12 mouse cellular contexts compared by ENCODE assay signal in genomic region chr15:77332272-77332991, GRCm38 (mm10). TPM values are rescaled to one million over a fixed set of nuclear protein-coding genes. Genes with fewer than 3 reads are reported as not detected.
DNase-seq lines count a peak whose midpoint lies in the region; ATAC-seq and TF ChIP-seq lines count a peak whose summit lies in the region.
"Had no signal": no experiment of that assay in that cellular context is flagged by ENCODE, and none has a peak within 500 bp of the region (broad histone marks: within the 10 kb centered on the region; RNA-seq: fewer than 3 reads in every experiment).

No protein-coding gene starts in this region.

- no peak overlapping the region; the same call in 1 of the 2 replicates for H3K27ac ChIP-seq in forebrain, postnatal 0 days (ENCODE audit: low read depth, low read length)
- H3K27ac ChIP-seq in forebrain, embryonic 12.5 days: no peak overlapping the region
- H3K27ac ChIP-seq in ES-Bruce4 (ENCODE audit: insufficient read depth, low read length): no peak overlapping the region
- peak overlapping the region; percentile 78 for H3K27ac ChIP-seq in embryonic fibroblast, embryonic 13.5 days (ENCODE audit: insufficient read depth, low read length)
- H3K27ac ChIP-seq in thymus, adult 2 months (ENCODE audit: control insufficient read depth, insufficient read depth, low read length): no peak overlapping the region
- H3K27ac ChIP-seq: forebrain, embryonic 13.5 days; macrophage had no signal

- no peak for TF ChIP-seq POLR2A in ES-Bruce4 (IDR thresholded peaks at IDR 0.05; ENCODE audit: insufficient read depth, low read length)
- TF ChIP-seq POLR2A in embryonic fibroblast, embryonic 13.5 days (IDR thresholded peaks at IDR 0.05; ENCODE audit: low read depth, low read length): no peak
- TF ChIP-seq POLR2A in thymus, adult 2 months (IDR thresholded peaks at IDR 0.05; ENCODE audit: control insufficient read depth, extremely low read depth, insufficient read depth, low read length, poor library complexity): no peak

- peak; percentile 71 for DNase-seq in forebrain, postnatal 0 days
- peak; percentile 47 to 78 for DNase-seq in left cerebral cortex, adult 9 months (ENCODE audit: low spot score in 2 of 2)
- no peak for DNase-seq in testis, postnatal 10 days (ENCODE audit: low spot score)
- DNase-seq in thymus, adult 2 months: no peak
- DNase-seq: retina, postnatal 1 day had no signal

- no peak overlapping the region for H3K4me2 ChIP-seq in forebrain, postnatal 0 days (ENCODE audit: low read depth)
- H3K4me2 ChIP-seq in forebrain, embryonic 12.5 days: no peak overlapping the region
- H3K4me2 ChIP-seq: forebrain, embryonic 13.5 days had no signal

- peak; percentile 50 for ATAC-seq in forebrain, postnatal 0 days
- no peak for ATAC-seq in forebrain, embryonic 12.5 days (ENCODE audit: low FRiP score)
- no peak for ATAC-seq in megakaryocyte-erythroid progenitor cell, adult 5-6 weeks (replicated peaks; ENCODE audit: low FRiP score, low TSS enrichment, poor library complexity, severe bottlenecking)
- ATAC-seq: forebrain, embryonic 13.5 days; intestine, postnatal 0 days had no signal

- 46% methylated on average over 7 of the region's 7 CpGs for WGBS in forebrain, postnatal 0 days
- 74% methylated on average over 7 of the region's 7 CpGs for WGBS in forebrain, embryonic 12.5 days
- 94% methylated on average over 7 of the region's 7 CpGs for WGBS in thymus, adult 2 months

- H3K27me3 ChIP-seq in forebrain, postnatal 0 days (ENCODE audit: insufficient read depth, low read length): no peaks in the 10 kb centered on the region
- H3K27me3 ChIP-seq in forebrain, embryonic 12.5 days: no peaks in the 10 kb centered on the region
- no peaks in the 10 kb centered on the region for H3K27me3 ChIP-seq in ES-Bruce4 (ENCODE audit: control insufficient read depth, insufficient read depth, low read length, poor library complexity, severe bottlenecking)
- no peaks in the 10 kb centered on the region for H3K27me3 ChIP-seq in thymus, adult 2 months (ENCODE audit: control insufficient read depth, insufficient read depth, low read length)
- H3K27me3 ChIP-seq: forebrain, embryonic 13.5 days had no signal

- H3K4me1 ChIP-seq in forebrain, postnatal 0 days (ENCODE audit: insufficient read depth): peaks cover 10% of the 10 kb centered on the region; the same call in 1 of the 2 replicates
- peaks cover 11% of the 10 kb centered on the region; the same call in 1 of the 2 replicates for H3K4me1 ChIP-seq in forebrain, embryonic 12.5 days
- peaks cover 6% of the 10 kb centered on the region for H3K4me1 ChIP-seq in ES-Bruce4 (ENCODE audit: control insufficient read depth, insufficient read depth, low read length)
- peaks cover 11% of the 10 kb centered on the region; the same call in 1 of the 2 replicates for H3K4me1 ChIP-seq in embryonic fibroblast, embryonic 13.5 days (ENCODE audit: control insufficient read depth, insufficient read depth, low read length)
- no peaks in the 10 kb centered on the region for H3K4me1 ChIP-seq in thymus, adult 2 months (replicated peaks; ENCODE audit: control insufficient read depth, insufficient read depth, low read length)

- no peak overlapping the region for H3K9ac ChIP-seq in forebrain, postnatal 0 days
- H3K9ac ChIP-seq in forebrain, embryonic 12.5 days: no peak overlapping the region
- 0 out of 2 replicates have a peak overlapping the region, but pooled peaks have one; percentile 18 for H3K9ac ChIP-seq in ES-Bruce4 (ENCODE audit: low read depth, poor library complexity, severe bottlenecking)
- H3K9ac ChIP-seq: forebrain, embryonic 13.5 days had no signal

- no peak for TF ChIP-seq CTCF in forebrain, postnatal 0 days (IDR thresholded peaks at IDR 0.05; ENCODE audit: low read depth)
- TF ChIP-seq CTCF in ES-Bruce4 (IDR thresholded peaks at IDR 0.05; ENCODE audit: low read depth, low read length): no peak
- no peak for TF ChIP-seq CTCF in embryonic fibroblast, embryonic 13.5 days (IDR thresholded peaks at IDR 0.05; ENCODE audit: borderline replicate concordance, insufficient read depth, low read length)
- TF ChIP-seq CTCF in thymus, adult 2 months (IDR thresholded peaks at IDR 0.05; ENCODE audit: borderline replicate concordance, control insufficient read depth, extremely low read depth, insufficient read depth, low read length, poor library complexity): no peak

- H3K9me3 ChIP-seq in forebrain, postnatal 0 days (ENCODE audit: low read length): no peaks in the 10 kb centered on the region
- no peaks in the 10 kb centered on the region for H3K9me3 ChIP-seq in forebrain, embryonic 12.5 days
- H3K9me3 ChIP-seq in ES-Bruce4 (replicated peaks; ENCODE audit: control insufficient read depth, insufficient read depth, low read length, poor library complexity, severe bottlenecking): no peaks in the 10 kb centered on the region
- H3K9me3 ChIP-seq: forebrain, embryonic 13.5 days had no signal

- H3K4me3 ChIP-seq in forebrain, postnatal 0 days (ENCODE audit: low read depth, low read length): no peak overlapping the region
- no peak overlapping the region for H3K4me3 ChIP-seq in forebrain, embryonic 12.5 days (replicated peaks)
- H3K4me3 ChIP-seq in ES-Bruce4 (ENCODE audit: low read depth, low read length): no peak overlapping the region
- no peak overlapping the region for H3K4me3 ChIP-seq in embryonic fibroblast, embryonic 13.5 days (ENCODE audit: insufficient read depth, low read length)
- no peak overlapping the region for H3K4me3 ChIP-seq in thymus, adult 2 months (ENCODE audit: control insufficient read depth, insufficient read depth, low read length)
- H3K4me3 ChIP-seq: forebrain, embryonic 13.5 days had no signal

- TF ChIP-seq EP300 in ES-Bruce4 (IDR thresholded peaks at IDR 0.05; ENCODE audit: insufficient read depth, low read depth, low read length): no peak

- H3K36me3 ChIP-seq in forebrain, postnatal 0 days (ENCODE audit: insufficient read depth): no peaks in the 10 kb centered on the region
- no peaks in the 10 kb centered on the region for H3K36me3 ChIP-seq in forebrain, embryonic 12.5 days (replicated peaks)
- no peaks in the 10 kb centered on the region for H3K36me3 ChIP-seq in ES-Bruce4 (ENCODE audit: control insufficient read depth, insufficient read depth, low read length, poor library complexity, severe bottlenecking)
- no peaks in the 10 kb centered on the region for H3K36me3 ChIP-seq in thymus, adult 2 months (ENCODE audit: control insufficient read depth, insufficient read depth, low read length)

RNA-seq across cellular contexts. Expression of gene Rbfox2, which starts 25.6 kb away (rescaled TPM):
- total RNA-seq in forebrain, postnatal 0 days (2014; rRNA removed): 391 and 470 TPM in 2 replicates
- 105 and 135 TPM in 2 replicates for polyA plus RNA-seq in forebrain, postnatal 0 days (2015; fragmentation: Nextera tagmentation; extraction: Ambion mirVana)
- 119 and 123 TPM in 2 replicates for polyA plus RNA-seq in forebrain, embryonic 12.5 days (2016; fragmentation: Nextera tagmentation; extraction: Ambion mirVana)
- polyA plus RNA-seq in ES-Bruce4 (2011; ENCODE audit: insufficient read depth, insufficient read length, low read depth, missing spikeins): 78.1 and 78.3 TPM in 2 replicates
- polyA plus RNA-seq in embryonic fibroblast, embryonic 13.5 days (2011; ENCODE audit: insufficient read length, low read depth, missing spikeins): 228 and 253 TPM in 2 replicates
- 0.37 and 1.8 TPM in 2 replicates for total RNA-seq in megakaryocyte-erythroid progenitor cell, adult 5-6 weeks (2014; fragmentation: Nextera tagmentation)
- total RNA-seq in megakaryocyte-erythroid progenitor cell, adult 5-6 weeks (2017): 0.28 and 1.4 TPM in 2 replicates
- polyA plus RNA-seq in thymus, adult 2 months (2012; rRNA removed): 13.4 and 20.5 TPM in 2 replicates

Comparison
In these comparisons a context has a peak if more than half of its experiments do, and no peak if none do; other contexts are left out.
1. DNase-seq: peak in forebrain, postnatal 0 days (single experiment) and left cerebral cortex, adult 9 months (2 of 2); none in testis, postnatal 10 days (single experiment) and thymus, adult 2 months (single experiment).